Mouse (Mus musculus) retina, embryonic 14.5 days (tissue): ENCODE data around the gene Ccdc141.
A peak's percentile ranks its signal among the peaks of the same experiment; 100 is the strongest.

Experiments
- DNase-seq: peaks from one replicate; pipeline ENCODE4 v3.0.0-alpha.2; 2015; ENCODE audit warnings: low spot score

Ccdc141 gene

DNA sequence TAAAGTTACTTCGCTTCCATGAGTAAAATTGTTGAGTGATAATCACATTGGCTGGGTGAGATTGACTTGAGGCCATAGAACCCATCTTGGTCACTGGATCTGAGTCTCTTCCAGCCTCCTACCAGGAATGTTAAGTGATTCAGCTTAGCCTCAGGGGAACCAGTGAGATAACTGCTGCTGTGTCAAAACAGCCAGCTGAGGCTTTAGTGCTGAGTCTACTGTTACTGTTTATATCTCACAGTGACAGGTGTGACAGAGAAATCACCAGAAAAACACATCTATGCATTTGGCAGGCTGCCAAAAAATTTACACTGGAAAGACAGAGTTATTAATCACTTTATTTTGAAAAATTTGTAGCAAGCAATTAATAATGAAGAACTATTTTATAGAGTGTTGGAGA, 43.5 kb downstream of the Ccdc141 start:
- DNase-seq: peak; percentile 6

DNA sequence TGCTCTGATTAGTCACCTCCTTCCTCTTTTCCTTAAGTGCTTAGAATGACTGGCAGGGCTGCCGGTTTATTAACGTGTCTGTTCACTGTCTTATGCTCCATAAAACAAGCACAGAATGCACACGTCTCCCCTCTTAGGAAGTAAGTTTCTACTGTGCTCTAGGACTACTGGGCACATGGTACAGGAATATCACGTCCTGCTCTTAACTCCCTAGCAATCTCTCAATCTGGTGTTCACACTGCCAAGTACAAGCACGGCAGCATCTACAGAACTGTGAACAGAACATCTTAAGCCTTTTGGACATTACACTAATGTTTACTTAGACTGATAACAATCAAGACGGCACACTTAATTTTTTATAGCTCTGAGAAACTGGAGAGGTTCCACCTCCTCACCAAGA, 52.3 kb downstream of the Ccdc141 start:
- DNase-seq: no peak

- DNase-seq: no peak
Observed at GRCm38 (mm10) chr2:77114335-77114734, 56.1 kb downstream of the Ccdc141 start.

GRCm38 (mm10) chr2:77113867-77114266, 56.6 kb downstream of the Ccdc141 start:
- DNase-seq: no peak

- DNase-seq: no peak
Observed at GRCm38 (mm10) chr2:77113026-77113425, 57.4 kb downstream of the Ccdc141 start.

- no peak for DNase-seq
Observed at GRCm38 (mm10) chr2:77111095-77111494, 59.3 kb downstream of the Ccdc141 start.

DNA sequence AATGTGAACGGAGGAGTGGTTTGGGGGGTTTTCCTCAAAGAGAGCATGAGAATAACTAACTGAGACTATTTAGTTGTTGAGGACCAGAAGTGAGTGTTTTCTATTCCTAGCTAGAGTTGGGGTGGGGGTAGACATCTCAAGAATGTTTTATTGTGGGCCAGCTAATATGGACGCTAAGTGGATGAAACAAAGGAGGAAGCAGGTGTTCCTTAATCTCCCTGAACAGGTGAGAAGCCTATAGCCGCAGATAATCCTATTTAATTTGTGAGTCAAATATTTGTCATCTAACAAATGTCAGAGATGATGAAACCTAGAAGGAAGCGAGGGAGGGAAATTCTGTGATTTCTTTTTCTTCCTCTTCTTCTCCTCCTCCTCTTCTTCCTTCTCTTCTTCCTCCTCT, 60.1 kb downstream of the Ccdc141 start:
- DNase-seq: no peak

- no peak for DNase-seq
Observed at GRCm38 (mm10) chr2:77109506-77110123, 60.8 kb downstream of the Ccdc141 start.

GRCm38 (mm10) chr2:77108562-77108961, 61.9 kb downstream of the Ccdc141 start:
- no peak for DNase-seq

GRCm38 (mm10) chr2:77106150-77106549, 64.3 kb downstream of the Ccdc141 start:
- DNase-seq: no peak

GRCm38 (mm10) chr2:77105006-77105715, 65.3 kb downstream of the Ccdc141 start:
- DNase-seq: no peak

DNA sequence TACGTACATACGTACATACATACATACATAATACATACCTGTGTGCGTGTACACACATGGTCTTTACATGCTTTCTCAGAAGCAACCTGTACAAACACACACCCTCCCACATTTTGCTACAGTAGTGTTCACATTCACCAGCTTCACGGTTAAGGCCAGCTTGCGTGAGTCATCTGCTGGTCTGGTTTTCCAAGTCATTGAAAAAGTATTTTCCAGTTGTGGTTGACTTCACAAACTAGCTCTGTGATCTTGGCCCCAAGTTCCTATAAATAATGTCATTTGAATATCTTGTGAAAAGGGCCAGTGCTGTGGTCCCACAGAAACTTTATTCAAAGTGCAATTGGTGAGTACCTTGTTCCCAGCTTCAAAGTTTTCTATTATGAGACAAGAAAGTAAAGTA, 67.9 kb downstream of the Ccdc141 start:
- no peak for DNase-seq

DNA sequence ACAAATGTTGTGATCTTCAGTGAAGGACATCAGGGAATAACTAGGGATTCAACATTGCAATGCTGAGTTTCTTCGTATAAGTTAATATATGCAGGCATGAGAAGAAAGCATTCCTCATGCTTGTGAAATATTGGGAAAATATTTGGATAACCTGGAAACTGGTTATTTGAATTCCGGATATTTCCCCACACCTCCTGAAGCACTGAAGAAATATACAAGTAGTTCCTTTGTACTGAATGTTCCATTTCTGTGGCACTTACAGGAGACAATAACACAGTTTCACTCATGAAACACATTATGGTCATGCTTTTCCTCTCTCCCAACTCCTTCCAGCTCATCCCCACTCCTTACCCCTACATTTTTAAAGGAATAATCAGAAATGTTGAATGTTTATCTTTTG, 70.6 kb downstream of the Ccdc141 start:
- DNase-seq: no peak

DNA sequence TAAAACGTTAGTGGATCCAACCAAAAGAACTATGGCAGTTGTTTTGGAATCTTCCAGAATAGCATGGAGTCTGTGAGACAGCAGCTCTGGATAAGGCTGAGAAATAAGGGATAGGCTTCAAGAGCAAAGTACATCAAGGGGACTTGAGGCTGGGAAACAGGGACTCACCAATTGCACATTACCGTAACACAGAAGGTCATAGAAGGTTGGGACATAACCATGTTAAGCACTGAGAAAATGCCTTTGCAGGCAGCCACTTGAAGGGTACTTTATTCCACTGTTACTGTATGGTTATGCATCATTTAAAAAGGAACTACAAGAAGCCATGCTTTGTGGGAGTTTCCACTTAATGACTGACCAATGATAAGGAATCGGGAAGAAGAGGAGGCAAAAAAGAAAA, 71.7 kb downstream of the Ccdc141 start:
- no peak for DNase-seq

DNA sequence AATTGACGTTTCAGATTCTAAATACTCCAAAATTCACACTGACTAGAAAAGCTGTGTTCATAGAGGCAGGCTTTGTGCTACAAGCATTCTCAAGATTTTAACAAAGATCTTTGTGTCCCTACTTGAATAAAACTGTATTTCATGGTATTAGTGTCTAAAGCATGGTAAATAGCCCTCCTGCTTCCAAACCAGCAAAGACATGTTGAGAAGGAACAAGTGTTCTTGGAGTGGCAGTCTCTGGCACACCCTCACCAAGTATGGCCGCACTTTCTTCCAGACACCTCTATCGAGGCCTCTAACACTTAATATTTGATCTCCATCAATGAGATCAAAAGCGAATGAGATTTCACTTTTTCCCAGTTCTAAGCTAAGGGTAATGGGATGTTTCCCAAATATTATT, 78.7 kb downstream of the Ccdc141 start:
- no peak for DNase-seq

GRCm38 (mm10) chr2:77085313-77085712, 85.1 kb downstream of the Ccdc141 start:
- DNase-seq: no peak

GRCm38 (mm10) chr2:77084629-77085028, 85.8 kb downstream of the Ccdc141 start:
- DNase-seq: peak; percentile 19

GRCm38 (mm10) chr2:77081156-77081555, 89.3 kb downstream of the Ccdc141 start:
- DNase-seq: no peak

DNA sequence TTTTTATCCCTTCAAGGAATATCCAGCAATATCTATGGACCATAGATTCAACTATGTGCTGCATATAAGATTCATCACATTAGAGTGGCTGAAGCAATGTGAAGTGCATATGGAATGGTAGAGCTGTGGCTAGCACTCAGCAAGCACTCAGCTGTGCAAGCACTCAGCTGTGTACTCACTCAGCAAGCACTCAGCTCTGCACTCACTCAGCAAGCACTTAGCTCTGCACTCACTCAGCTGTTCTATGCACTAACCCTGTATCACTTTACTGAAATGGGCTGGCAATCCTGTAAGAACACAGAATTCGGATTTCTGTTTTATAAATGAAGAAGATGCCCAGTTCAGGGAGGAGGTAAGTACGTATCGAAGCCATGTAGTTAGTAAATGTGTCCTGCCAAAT, 89.8 kb downstream of the Ccdc141 start:
- no peak for DNase-seq

- DNase-seq: no peak
Observed at GRCm38 (mm10) chr2:77078746-77079145, 91.7 kb downstream of the Ccdc141 start.

DNA sequence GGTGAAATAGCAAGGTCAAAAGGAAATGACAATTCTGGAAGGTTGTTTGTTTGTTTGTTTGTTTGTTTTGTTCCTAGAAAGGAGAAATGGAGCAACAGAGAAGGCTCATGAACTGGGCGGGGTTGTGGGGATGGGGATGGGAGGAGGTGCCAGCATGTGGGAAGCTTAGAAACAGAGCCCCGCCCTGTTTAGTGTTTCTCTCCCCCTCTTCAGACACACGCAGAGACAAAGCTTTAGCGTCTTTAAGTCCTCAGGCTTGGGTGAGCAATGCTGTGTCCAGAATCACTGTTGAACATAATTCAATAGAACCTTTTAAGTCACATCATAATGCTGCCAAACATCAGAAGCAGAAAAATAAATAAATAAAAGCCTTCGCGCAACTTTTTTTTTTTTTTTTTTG, 96.1 kb downstream of the Ccdc141 start:
- DNase-seq: no peak

DNA sequence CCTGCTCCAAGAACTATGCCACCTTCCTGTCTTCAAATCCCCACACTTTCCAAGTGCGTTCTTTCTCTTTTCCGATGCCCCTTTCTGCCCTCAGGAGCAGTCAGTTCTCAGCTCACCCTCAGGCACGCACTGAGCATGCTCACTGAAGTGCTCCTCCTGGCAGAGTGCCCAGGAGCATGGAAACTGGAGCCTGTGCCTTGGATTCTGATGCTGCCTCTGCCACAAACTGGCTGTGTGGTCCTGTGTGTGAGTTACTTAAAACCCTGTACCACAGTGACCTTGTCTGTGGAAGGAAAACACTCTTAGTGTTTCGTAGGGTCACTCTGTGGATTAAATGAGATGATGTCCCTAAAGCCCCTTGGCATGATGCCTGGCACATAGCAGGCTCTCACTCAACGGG, 96.5 kb downstream of the Ccdc141 start:
- DNase-seq: no peak

DNA sequence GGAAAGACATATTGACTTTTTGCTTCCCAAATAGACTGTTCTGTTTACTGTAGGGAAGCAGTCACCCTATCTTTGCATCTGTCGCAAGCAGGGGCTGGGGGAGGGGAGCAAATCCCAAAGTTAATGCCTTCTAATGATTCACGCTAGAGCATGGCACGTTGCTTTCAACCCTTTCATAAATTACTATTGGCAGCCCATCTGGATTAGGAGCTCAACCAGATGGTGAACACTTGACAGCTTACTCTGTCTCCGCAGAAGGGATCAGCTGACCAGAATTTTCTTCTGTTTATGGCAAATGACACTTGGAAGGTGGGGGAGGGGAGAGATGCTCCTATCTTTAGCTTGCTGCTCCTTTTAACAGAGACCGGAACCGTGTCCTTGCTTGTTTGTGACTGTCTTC, 105.1 kb downstream of the Ccdc141 start:
- DNase-seq: peak; percentile 75

DNA sequence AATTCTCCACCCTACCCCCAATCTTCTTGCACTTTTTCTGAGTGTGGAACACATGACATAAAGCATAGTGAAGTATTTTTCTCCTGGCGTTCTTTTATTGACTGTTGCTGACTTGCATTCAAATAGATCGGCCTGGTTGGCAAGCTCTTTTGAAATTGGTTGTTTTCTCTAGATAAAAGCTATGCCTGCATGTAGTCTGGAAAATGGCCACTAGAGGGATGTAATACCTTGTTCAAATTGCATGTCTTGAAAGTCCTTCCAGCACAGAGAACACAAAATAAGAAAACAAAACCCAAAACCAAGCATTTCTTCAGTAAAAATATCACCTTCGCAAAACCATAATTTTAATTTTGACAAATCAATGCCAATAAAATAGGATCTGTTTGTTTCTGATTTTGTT, 108.6 kb downstream of the Ccdc141 start:
- peak; percentile 83 for DNase-seq
